Mouse (Mus musculus): Measurements from ENCODE around the gene Slc35f1.

DNA sequence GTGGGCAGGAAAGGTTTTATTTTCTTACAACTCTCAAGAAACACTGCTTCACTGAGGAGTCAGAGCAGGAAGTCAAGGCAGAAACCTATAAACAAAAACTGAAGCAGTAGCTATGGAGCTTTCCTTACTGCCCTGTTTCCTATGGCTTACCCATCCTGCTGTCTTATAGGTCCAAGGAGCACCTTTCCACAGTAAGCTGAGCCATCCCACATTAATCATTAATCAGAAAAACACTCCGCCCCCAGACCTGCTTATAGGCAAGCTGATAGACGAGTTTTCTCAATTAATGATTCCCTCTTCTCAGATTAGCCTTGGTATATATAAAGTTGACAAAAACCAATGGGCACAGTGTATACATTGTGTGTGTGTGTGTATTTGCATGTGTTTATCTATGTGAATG is 221.4 kb downstream of the Slc35f1 start:
- TF ChIP-seq POLR2A (IDR thresholded peaks at IDR 0.05; ENCODE audit: extremely low read depth, insufficient read depth, low read length) (no peak), CTCF (IDR thresholded peaks at IDR 0.05; ENCODE audit: low read depth, low read length) (no peak)

Data from liver, adult 2 months (tissue).